Mouse (Mus musculus) R1 (cell line): Measurements from ENCODE around the gene Lpp.

Source experiments
- DNase-seq: peaks from one replicate; pipeline ENCODE4 v3.0.0-alpha.2; 2018; ENCODE audit warnings: low read depth, low spot score

Lpp gene

GRCm38 (mm10) chr16:24622226-24623194 is 229.2 kb downstream of the Lpp start:
- no peak for DNase-seq

- no peak for DNase-seq
Measured at GRCm38 (mm10) chr16:24624335-24624734, 231.0 kb downstream of the Lpp start.

DNA sequence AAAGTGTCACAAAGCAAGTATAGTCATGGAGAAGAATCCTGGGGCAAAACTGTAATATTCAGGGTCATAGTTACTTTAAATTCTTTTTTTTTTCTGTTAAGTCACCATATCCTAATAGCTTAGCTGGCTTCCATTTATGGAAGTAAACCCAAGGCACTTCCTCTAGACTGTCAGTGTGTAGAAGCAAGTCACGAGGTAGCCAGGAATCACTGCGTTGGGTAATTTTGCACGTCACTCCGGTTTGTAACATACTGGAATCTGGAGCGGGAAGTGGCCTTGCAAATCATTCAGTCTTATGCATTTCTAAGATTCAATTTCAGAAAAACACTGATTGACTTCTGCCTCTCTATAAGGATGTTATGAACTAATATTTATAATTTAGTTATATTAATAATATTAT is 232.3 kb downstream of the Lpp start:
- no peak for DNase-seq

- DNase-seq: no peak
Measured at GRCm38 (mm10) chr16:24628779-24629178, 235.5 kb downstream of the Lpp start.

DNA sequence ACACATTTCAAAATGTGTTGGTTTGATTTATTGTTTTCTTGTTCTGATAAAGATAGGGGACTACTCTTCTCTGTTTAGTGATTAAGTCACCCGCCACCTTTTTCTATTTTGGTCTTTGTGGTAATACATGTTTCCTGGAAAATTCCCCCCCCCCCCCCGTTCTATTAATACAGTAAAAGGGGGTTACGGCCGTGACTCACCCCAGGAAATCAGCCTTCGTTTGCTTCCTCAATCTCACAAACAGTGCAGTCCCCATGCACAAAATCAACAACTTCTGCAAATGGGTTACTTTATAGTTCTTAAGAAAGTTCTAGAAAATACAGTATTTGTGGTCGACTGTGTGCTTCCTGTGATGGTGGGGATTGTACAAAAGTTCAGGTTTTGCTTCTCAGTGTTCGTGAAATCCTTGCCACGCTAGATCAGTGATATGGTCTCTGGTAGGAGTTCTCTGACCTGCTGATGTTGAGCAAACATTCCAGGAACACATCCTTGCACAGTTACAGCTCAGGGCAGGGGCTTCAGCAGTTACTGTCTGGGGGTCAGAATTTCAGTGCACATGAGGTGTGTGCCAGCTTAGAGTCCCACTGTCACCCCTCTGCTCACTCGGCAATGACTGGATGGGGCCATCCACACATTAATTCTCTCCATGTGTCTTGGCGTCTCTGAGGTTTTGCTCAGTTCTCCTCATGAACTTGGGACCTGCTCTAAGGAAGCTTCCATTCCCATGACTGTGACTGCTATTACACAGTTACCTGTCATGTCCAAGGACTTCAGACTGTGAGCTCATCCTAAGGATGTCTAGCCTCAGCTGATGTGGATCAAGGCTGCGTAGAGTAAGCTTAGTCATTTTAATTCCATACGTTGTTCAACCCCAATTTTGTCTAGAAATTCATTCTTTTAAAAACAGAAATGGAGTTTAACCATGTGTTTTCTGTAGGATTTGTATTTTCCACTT is 236.2 kb downstream of the Lpp start:
- DNase-seq: no peak

- DNase-seq: no peak
Measured at GRCm38 (mm10) chr16:24635381-24635919, 242.1 kb downstream of the Lpp start.

DNA sequence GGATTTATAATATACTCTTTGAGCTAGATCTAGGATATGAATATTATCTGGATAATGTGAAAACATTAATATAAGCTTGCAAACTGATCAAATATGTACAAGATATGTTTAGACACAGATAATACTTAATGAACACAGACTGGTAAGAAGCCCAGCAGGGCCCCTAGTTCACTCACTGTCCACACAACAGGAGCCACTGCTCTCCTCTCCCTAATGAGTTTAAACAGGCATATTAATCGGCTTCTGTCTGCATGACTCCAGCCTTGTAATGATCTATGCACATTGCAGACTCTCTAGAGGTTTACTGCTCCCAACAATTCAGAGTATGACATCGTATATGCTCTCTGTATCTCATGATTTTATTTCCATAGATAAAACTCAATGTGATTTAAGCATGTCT is 243.6 kb downstream of the Lpp start:
- DNase-seq: no peak

DNA sequence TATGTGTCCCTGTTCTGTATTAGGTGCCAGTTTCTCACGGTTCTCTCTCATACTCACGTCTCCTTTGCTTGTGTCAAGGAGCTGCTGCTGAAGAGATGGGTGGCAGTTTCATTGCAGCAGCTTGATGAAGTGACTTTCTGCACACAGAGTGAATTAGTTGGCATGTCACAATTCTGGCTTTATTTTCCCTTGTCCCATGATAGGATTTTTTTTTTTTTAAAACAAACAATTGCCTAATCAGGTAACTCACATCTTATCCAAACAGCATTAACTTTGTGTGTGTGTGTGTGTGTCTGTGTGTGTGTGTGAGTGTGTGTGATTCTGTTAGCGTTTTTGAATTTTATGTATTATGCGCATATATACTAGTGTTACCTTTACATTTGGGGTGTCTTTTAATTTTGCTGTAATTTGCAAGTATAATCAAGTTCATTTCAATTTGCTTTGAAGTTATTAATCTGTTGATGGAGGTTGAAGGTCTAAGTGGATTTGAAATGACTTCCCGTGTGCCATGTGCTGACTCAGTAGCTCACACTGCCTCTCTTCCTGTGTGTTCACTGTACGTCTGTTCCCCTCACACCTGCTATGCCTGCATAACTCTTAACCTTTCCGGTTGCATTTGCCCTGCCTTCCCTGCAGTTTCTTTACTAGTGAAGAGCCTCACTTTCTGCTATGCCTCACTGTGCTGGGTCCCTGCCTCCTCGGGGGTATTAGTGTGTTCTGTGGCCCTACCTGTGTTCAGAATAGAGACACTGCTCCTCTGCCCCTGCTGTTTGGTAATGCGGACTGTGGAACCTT is 247.9 kb downstream of the Lpp start:
- DNase-seq: no peak

- DNase-seq: no peak
Measured at GRCm38 (mm10) chr16:24643024-24643635, 249.8 kb downstream of the Lpp start.

DNA sequence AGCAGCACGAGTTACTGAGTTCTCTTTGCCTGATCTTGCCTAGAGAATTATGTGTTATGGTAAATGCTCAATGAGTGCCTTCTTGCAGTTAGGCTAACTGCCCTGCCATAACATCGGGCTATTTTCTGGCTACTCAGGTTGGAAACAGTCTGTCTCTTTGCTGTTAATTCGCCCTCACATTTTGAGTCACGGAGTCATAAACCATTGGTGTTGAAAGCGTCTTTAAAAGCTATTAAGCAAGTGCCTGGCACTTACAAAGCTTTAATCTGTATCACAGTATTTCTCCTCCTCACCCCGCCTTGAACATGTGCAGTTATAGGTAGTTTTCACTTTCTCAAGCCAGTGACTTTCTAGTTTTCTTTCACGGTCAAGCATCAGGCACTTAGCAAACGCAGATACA is 250.8 kb downstream of the Lpp start:
- no peak for DNase-seq

GRCm38 (mm10) chr16:24644760-24645406 is 251.6 kb downstream of the Lpp start:
- DNase-seq: no peak

GRCm38 (mm10) chr16:24645906-24646603 is 252.7 kb downstream of the Lpp start:
- DNase-seq: no peak

GRCm38 (mm10) chr16:24651655-24652654 is 258.6 kb downstream of the Lpp start:
- DNase-seq: no peak

- DNase-seq: no peak
Measured at GRCm38 (mm10) chr16:24653041-24653440, 259.7 kb downstream of the Lpp start.

DNA sequence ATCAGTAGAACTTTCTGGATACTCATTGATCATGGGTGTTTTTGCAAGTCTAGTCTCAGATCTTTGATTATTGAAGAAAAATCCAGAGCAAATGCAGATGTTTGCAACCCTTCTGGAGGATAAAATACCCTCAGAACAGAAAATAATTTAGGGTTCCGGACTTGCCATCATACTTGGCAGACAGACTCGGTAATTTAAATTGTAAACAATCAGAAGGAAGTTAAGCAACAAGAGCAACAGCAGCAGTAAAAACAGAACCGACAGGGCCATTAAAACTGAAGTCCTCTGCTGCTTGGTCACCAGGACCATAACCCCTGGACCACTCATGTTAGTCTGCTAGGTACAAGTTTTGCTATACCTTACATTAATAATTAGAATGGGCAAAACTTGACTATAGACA is 261.8 kb downstream of the Lpp start:
- DNase-seq: no peak

- no peak for DNase-seq
Measured at GRCm38 (mm10) chr16:24656026-24656425, 262.7 kb downstream of the Lpp start.

DNA sequence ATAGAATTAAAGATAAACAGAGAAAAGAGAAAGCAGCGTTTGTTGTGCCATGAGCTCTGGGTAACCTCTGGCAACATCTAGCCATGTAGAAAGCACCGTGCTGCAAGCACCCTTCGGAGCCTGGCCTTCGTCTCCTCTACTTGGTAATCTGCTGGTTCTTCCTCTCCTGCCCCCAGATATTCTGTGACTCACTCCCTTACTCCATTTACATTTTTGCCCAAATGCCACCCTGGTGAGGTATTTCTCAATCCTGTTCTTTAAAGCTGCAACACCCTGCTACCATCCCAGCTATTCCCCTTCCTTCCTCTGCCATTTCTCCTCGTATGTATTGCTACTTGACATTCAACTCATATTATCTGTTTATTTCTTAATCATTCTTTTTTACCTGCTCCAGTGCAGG is 263.4 kb downstream of the Lpp start:
- DNase-seq: no peak

DNA sequence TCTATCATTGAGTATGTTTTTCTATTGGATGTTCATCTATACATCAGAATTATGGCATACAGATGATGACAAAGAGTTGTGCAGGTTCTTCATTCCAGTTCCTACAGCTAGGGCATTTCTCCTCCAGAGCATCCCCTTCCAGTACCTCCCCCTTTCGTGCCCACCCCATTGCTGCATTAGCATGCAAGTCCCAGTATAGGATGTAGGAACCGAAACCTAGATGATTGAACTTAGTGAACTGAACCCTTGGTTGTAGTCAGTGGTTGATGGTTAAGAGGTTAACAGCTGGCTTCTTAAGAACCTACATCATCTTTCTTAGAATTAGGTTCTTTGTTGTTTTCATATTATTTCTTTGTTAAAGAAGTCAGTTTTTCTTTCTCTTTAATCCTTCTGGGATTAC is 265.7 kb downstream of the Lpp start:
- DNase-seq: no peak
